Mouse (Mus musculus): ENCODE data around the gene Susd4.

Susd4 gene

GRCm38 (mm10) chr1:182823723-182824421 is 60.2 kb downstream of the Susd4 start:
- POLR2A ChIA-PET = no interaction called here

GRCm38 (mm10) chr1:182826557-182826956 is 62.9 kb downstream of the Susd4 start:
- ChIA-PET POLR2A (interaction anchor here in 1 of 4 experiments (0.7 kb wide), 1 partner anchor 10 kb away, joined by 5 read pairs; no protein-coding TSS in a partner anchor), CTCF (interaction anchor here in 1 of 4 experiments (0.6 kb wide), 1 partner anchor 274 kb away, joined by 5 read pairs; no protein-coding TSS in a partner anchor)

More at GRCm38 (mm10) chr1:182823723-182824421, 60.2 kb downstream of the Susd4 start:
- CTCF ChIA-PET = no interaction called here

DNA sequence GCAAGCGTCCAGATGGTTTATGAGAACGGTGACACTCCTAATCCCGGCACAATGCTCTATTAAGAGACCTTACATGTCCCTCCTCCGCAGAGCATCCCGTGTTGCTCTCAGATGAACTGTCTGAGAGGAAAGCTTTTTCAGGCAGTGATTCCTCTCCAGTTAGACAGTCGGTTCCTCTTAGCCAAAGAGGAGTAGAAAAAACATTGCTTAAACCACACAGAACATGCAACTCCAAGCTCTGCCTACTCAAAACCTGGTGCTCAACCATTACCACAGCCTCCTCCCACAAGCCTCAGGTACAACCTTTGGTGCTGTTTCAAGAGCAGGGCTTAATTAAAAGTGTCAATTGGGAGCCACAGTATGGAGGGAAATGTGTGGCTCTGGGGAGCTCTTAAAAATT is 74.4 kb downstream of the Susd4 start:
- CTCF ChIA-PET = interaction anchor here in 2 of 4 experiments (1.3 to 1.6 kb wide), 2 partner anchors 14 to 122 kb away, joined by 3 to 5 read pairs; no protein-coding TSS in a partner anchor
- POLR2A ChIA-PET = interaction anchor here in 1 of 4 experiments (1.3 kb wide), 1 partner anchor 10 kb away, joined by 3 read pairs; no protein-coding TSS in a partner anchor

DNA sequence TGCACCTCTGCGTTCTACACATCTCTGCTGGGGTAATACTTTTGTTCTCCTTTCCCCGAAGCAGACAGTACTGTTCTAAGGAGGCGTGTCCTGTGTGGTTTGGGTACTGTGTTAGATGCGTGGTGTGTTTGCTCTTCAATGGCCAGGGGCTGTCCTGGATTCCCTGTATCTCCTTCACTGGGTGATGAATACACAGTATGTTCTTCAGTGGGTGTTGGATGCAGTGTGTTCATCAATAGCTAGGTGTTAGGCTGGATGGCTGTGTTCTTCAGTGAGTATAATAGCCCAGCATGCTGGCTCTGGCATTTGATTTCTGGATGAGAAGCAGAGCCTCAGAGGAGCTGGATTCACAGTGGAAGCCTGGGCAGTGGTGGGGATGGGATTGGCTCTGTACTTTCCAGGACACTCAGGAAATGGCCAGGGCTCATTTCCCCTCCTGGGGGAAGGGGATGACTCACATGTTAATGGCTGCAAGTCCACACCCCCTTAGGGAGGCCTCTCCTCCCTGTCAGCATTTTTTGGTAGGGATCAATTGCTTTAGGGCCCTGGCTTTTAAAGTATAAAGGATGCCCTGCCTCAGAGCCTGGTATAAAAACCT is 75.8 kb downstream of the Susd4 start:
- ChIA-PET CTCF (interaction anchor here in 1 of 4 experiments (1.6 kb wide), 1 partner anchor 13 kb away, joined by 5 read pairs; no protein-coding TSS in a partner anchor), POLR2A (no interaction called here)

DNA sequence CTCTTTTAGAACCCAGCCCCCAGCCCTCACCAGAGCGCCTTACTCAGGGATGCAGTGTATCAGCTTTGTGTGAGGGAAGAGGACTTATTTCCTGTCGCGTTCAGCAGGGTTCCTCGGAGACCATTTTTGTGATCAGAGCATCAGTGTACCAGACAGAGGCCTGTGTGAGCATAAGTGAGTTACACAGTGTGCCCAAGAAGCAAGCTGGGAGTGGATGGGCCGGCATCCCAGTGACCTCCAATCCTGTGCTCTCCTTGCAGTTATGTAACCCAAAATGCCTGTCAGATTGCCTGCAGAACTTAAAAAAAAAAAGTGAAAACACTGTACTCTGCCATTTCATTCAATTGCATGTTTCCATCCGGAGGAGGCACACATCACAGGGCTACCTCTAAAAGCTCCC is 76.4 kb downstream of the Susd4 start:
- ChIA-PET CTCF (interaction anchor here in 2 of 4 experiments (0.7 to 1.6 kb wide), 3 partner anchors 12 to 303 kb away, joined by 4 to 6 read pairs (median 5); no protein-coding TSS in a partner anchor), POLR2A (no interaction called here)

DNA sequence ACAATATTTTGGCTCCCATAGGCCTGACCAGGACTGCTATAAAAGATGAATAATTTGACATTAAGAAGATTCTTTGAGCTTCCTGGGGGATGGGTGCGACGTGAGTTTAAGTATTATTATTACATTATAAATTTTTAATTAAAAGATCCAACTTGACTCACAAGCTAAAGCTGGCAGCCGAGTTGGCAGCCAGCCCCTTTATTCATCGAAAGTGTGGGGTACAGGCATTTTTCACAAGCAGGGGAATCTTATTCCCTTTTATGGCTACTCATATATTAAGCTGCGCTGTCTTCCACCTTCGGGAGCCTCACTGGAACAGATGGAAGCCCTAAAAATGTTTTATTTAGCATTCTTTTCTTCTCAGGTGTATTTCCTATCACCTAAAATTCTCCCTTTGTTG is 76.9 kb downstream of the Susd4 start:
- POLR2A ChIA-PET = no interaction called here
- CTCF ChIA-PET = interaction anchor here in 1 of 4 experiments (0.7 kb wide), 2 partner anchors 134 to 304 kb away, joined by 4 to 6 read pairs; no protein-coding TSS in a partner anchor

GRCm38 (mm10) chr1:182849556-182849955 is 85.9 kb downstream of the Susd4 start:
- POLR2A ChIA-PET = no interaction called here
- CTCF ChIA-PET = no interaction called here

GRCm38 (mm10) chr1:182850080-182850479 is 86.4 kb downstream of the Susd4 start:
- ChIA-PET POLR2A (no interaction called here), CTCF (no interaction called here)

DNA sequence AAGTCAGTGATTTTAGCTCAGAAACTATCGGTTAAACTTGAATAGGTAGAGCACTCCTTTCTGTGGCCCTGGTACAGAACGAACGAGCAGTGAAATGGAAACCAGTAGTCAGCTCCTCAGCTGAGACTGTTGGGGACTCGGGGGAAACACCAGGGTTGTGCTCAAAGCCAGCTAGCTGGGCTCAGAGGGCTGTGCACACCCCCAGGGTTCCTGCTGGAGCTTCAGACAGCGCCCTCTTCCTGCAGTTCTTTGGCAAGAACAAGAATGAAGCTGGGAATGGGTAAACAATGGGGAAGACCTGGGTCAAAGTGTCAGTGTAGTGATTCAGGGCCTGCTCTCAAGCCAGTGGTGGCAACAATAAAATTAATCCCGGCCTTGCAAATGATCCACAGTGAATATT is 88.5 kb downstream of the Susd4 start:
- ChIA-PET CTCF (interaction anchor here (0.6 to 1.5 kb wide), 9 partner anchors 13 to 298 kb away, joined by 3 to 5 read pairs (median 4); no protein-coding TSS in a partner anchor), POLR2A (interaction anchor here in 1 of 4 experiments (1.3 kb wide), 1 partner anchor 43 kb away, joined by 3 read pairs; no protein-coding TSS in a partner anchor)

- ChIA-PET CTCF (no interaction called here), POLR2A (no interaction called here)
These were observed 93.0 kb downstream of the Susd4 start for GRCm38 (mm10) chr1:182856636-182857035.

GRCm38 (mm10) chr1:182861671-182862358 is 98.2 kb downstream of the Susd4 start:
- CTCF ChIA-PET = no interaction called here
- POLR2A ChIA-PET = interaction anchor here in 2 of 4 experiments (0.6 to 0.7 kb wide), 2 partner anchors 11 to 244 kb away, joined by 3 read pairs; no protein-coding TSS in a partner anchor

DNA sequence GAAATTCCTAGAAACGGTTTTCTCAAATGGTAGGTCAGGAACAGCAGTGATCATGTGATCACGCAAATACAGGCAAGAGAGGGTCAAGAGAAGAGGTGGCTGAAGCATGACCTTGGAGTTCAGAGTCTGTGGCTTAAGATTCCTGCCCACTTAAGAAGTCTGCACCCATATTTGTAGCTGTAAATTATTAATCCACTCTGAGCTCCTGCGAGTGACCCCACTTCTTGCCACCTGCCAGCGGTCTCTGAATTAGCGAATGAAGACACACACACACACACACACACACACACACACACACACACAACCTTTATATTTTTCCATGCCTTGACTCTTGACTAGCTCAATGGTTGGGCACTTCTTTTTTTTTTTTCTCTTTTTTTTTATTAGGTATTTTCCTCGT is 99.7 kb downstream of the Susd4 start:
- ChIA-PET CTCF (interaction anchor here in 1 of 4 experiments (0.6 kb wide), 1 partner anchor 97 kb away, joined by 3 read pairs; no protein-coding TSS in a partner anchor), POLR2A (no interaction called here)

DNA sequence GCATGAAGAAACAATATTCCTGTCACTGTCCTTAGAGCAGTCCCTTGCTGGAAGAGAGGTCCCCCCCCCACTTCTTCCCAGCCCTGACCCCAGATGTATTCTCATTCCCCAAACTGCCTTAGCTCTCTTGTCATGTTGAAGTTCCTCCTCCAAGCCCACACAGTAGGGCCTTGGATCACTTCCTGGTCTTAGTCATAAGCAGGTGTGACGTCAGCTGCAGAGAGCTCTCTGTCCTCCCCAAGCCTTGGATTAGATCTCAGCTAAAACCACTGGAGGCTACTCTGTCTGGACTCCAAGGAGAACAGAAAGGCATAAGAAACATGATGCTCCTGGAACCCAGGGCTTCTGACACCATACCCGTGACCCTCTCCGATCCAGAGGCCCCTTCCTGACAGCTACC is 104.2 kb downstream of the Susd4 start:
- ChIA-PET CTCF (interaction anchor here in 1 of 4 experiments (1.2 to 1.3 kb wide), 2 partner anchors 16 to 92 kb away, joined by 4 to 8 read pairs; no protein-coding TSS in a partner anchor), POLR2A (no interaction called here)

DNA sequence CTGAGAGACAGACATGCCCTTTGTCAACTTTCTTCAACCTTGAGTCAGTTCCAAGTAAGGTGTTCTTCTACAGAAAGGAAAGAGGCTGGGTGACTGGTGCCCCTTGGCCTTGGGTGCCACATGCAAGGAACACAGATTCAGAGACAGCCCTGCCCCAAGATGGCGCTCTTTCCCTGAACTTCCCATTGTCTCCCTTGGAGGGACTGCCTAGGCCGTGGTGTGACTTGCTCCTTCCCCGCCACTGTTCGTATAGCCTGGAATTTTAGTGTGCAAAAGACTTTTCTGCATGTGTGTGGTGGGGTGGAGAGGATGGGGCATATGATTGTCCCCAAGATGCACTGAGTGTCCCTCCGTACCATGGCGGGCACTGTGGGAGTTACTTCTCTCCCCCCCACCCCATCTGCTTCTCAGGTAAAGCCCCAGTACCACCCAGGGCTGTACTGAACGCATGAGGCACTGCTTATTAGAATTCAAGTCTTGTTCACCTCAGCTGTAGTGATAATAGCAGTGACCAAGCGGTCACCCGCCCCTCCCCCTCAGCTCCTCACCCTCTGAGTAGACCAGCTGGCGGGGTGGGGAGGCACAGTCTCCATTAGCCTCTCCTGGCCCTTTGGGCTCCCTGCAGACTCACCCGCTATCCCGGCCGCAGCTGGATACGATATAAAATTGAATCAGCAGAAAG is 104.9 kb downstream of the Susd4 start:
- CTCF ChIA-PET = interaction anchor here in 3 of 4 experiments (0.6 to 1.4 kb wide), 7 partner anchors 15 to 352 kb away, joined by 3 to 8 read pairs (median 3); no protein-coding TSS in a partner anchor
- POLR2A ChIA-PET = interaction anchor here in 2 of 4 experiments (0.6 to 1.5 kb wide), 2 partner anchors 40 to 306 kb away, joined by 3 to 4 read pairs; no protein-coding TSS in a partner anchor

- ChIA-PET POLR2A (interaction anchor here in 3 of 4 experiments (0.6 to 1.5 kb wide), 4 partner anchors 39 to 989 kb away, joined by 3 to 4 read pairs (median 3); no protein-coding TSS in a partner anchor), CTCF (interaction anchor here in 3 of 4 experiments (0.6 to 1.4 kb wide), 5 partner anchors 14 to 352 kb away, joined by 3 read pairs; no protein-coding TSS in a partner anchor)
These were observed 105.4 kb downstream of the Susd4 start for GRCm38 (mm10) chr1:182869114-182869456.

GRCm38 (mm10) chr1:182878156-182878555 is 114.5 kb downstream of the Susd4 start:
- CTCF ChIA-PET = no interaction called here
- POLR2A ChIA-PET = no interaction called here

GRCm38 (mm10) chr1:182878719-182879118 is 115.1 kb downstream of the Susd4 start:
- POLR2A ChIA-PET = interaction anchor here in 1 of 4 experiments (0.6 kb wide), 1 partner anchor 86 kb away, joined by 4 read pairs; no protein-coding TSS in a partner anchor
- CTCF ChIA-PET = no interaction called here

DNA sequence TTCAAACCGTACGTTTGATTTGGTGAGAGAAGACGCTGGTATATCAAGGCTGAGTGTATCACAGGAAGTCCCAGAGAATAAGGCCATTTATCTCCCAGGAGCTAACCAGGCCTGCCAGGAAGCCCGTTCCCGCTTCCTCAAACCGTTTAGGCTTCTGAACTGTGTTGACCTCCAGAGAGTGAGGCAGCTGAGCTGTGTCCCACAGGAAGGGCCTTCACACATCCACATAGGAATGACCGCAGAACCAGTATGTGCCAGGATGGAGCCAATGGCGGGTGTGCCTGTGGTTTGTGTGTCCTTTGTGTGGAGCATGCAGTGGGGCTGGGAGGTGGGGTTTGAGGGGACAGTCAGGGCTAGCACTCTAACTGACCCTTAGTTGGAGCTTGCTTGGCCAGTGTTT is 117.6 kb downstream of the Susd4 start:
- ChIA-PET CTCF (interaction anchor here in 1 of 4 experiments (0.7 kb wide), 1 partner anchor 29 kb away, joined by 3 read pairs; no protein-coding TSS in a partner anchor), POLR2A (no interaction called here)

- ChIA-PET POLR2A (interaction anchor here in 2 of 4 experiments (0.6 kb wide), 2 partner anchors 320 to 688 kb away, joined by 4 to 8 read pairs; no protein-coding TSS in a partner anchor), CTCF (no interaction called here)
These were observed 119.0 kb downstream of the Susd4 start for GRCm38 (mm10) chr1:182882611-182883010.
